Mouse (Mus musculus) gastrocnemius, postnatal 4 days (tissue): ENCODE results near the gene Pxdc1. TPM values are rescaled to one million over a fixed set of nuclear protein-coding genes. Genes with fewer than 3 reads are reported as not detected.

Experiments
- DNase-seq, 2 experiments: peaks; one replicate each; pipeline ENCODE4 v3.0.0; 2021 to 2022; ENCODE audit warnings: low spot score in 2 of 2, mixed read lengths in 2 of 2
- total RNA-seq, 2 experiments: library from RNA; stranded (reverse); gene quantifications; 2 replicates each; pipeline ENCODE4 v1.2.3; 2021

Pxdc1 gene
- total RNA-seq, 2 experiments from 2014 or later: 15.5 to 23.5 TPM

- peak; percentile 59 to 69 for DNase-seq
Observed at GRCm38 (mm10) chr13:34651474-34651991, 1.8 kb downstream of the Pxdc1 start.

- DNase-seq: peak in 1 of 2 experiments; percentile 74
Observed at GRCm38 (mm10) chr13:34650953-34651352, 2.3 kb downstream of the Pxdc1 start.

DNA sequence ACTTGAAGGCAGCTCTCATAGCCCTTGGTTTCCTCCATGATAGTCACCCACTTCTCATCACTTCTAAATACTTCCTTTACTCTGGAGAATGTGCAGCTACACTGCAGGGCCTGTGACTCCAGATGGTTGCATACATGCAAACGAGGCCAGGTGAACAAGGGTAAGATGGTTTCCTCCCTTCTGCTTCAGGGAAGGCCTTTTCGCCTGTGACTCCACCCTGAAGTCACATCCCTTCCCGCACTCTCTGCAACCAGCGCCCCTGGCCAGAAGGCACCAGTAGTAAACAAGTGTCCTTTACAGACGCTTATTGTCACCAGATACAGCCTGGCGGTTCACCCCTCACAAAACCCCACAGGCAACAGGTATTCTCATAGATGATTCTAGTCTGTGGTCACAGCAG, 2.9 kb downstream of the Pxdc1 start:
- DNase-seq: no peak

DNA sequence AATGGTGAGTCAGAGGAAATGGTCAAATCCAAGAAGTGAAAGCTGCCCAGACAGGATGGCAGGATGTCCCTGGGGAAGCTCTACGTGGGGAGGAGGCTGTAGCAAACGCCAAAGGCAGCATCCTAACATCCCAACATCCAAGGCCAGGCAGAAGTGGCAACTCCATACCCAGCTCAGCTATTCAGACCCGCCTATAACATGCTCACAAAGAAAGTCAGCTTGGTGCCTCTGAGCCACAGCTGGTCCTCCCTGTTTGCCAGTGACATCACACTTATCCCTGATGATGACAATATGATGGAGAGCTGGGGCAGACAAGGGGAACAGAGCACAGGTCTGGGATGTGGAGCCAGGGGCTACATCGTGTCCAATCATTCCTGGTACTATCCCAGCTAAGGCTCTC, 5.5 kb downstream of the Pxdc1 start:
- no peak for DNase-seq

- DNase-seq: no peak
Observed at GRCm38 (mm10) chr13:34647221-34647620, 6.1 kb downstream of the Pxdc1 start.

DNA sequence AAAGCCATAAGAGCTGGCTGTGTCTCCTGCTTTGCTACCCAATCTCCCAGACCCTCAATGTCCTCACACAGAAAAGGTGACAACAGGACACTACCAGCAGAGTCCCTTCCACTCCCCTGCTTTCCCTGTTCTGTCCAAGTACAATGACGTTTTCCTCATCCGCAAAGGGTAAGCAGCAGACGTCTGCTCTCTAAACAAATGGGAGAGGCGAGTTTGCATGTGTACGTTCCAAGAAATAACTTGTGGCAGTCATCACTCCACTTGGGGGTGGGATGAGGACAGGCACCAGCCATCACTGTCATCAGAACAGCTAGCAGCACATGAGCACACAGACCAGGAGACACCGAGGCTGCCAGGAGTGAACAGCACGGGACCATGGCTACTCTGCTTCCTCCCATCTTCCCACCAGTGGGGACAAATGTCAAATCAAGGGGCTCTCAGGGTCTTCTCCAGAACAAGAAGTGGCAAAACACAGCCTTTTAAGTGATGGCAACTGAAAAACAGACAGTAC, 7.0 kb downstream of the Pxdc1 start:
- DNase-seq: no peak

GRCm38 (mm10) chr13:34645519-34645918, 7.8 kb downstream of the Pxdc1 start:
- DNase-seq: no peak

DNA sequence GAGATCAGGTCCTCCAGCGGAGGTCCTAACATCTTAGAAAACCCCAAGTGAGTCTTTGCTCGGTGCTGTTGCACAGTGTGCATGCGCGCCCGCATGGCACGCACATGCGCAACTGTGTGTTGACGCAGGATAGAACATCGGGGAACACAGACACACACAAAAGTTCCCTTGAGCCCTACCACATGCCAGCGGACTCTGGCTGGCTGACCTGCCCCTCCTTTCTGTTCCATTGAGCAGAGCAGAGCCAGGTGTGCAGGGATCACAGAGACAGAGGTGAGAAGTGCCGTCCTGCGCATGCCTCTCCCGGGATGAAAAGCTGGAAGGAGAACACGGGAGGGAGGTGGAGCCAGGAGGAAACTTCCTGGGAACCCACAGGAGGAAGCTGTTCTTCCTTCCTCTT, 8.9 kb downstream of the Pxdc1 start:
- DNase-seq: no peak

GRCm38 (mm10) chr13:34643926-34644325, 9.4 kb downstream of the Pxdc1 start:
- DNase-seq: no peak

GRCm38 (mm10) chr13:34642941-34643875, 10.1 kb downstream of the Pxdc1 start:
- peak; percentile 49 for DNase-seq

- DNase-seq: no peak
Observed at GRCm38 (mm10) chr13:34641066-34641465, 12.2 kb downstream of the Pxdc1 start.

- DNase-seq: peak in 1 of 2 experiments; percentile 66
Observed at GRCm38 (mm10) chr13:34635978-34636377, 17.3 kb downstream of the Pxdc1 start.

- DNase-seq: no peak
Observed at GRCm38 (mm10) chr13:34630319-34630718, 23.0 kb downstream of the Pxdc1 start.

DNA sequence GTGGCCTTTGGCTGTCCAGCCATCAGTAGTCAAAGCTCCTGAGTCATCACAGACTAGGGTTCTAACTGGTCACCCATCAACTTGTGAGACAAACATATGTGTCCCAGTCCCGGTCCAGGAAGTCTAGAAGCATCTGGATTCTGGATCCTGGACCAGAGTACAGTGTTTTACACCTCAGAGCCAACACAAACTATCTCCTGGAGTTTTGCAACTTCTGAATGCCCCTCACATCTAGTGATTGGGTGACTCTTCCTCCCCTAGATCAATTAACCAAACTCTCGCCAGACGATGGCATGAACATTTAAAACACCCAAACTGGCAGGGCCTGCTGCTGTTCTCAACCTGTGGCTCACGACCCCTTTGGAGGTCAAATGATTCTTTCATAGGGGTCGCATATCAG, 23.5 kb downstream of the Pxdc1 start:
- no peak for DNase-seq

- DNase-seq: no peak
Observed at GRCm38 (mm10) chr13:34627446-34627845, 25.8 kb downstream of the Pxdc1 start.

- DNase-seq: no peak
Observed at GRCm38 (mm10) chr13:34624414-34624813, 28.9 kb downstream of the Pxdc1 start.

DNA sequence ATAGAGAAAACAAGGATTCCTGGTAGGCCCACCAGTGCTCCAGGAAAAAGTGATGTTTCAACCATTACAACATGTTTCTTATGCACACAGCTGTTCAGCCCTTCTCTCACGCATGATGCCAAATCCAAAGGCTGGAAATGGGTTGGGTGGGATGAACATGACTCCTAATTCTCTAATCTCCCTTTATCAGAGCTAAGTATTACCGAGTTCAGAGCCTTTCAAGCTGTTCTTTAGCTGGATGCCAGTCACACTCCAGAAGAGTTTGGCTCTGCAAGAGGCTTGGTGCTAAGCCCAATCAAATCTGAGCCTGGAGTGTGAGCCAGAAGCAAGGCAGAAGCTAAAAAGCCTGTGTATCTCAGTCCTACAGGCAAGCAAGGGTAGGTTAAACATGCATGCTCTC, 40.9 kb downstream of the Pxdc1 start:
- DNase-seq: no peak

GRCm38 (mm10) chr13:34609711-34610110, 43.6 kb downstream of the Pxdc1 start:
- DNase-seq: no peak

- no peak for DNase-seq
Observed at GRCm38 (mm10) chr13:34607079-34607478, 46.2 kb downstream of the Pxdc1 start.

DNA sequence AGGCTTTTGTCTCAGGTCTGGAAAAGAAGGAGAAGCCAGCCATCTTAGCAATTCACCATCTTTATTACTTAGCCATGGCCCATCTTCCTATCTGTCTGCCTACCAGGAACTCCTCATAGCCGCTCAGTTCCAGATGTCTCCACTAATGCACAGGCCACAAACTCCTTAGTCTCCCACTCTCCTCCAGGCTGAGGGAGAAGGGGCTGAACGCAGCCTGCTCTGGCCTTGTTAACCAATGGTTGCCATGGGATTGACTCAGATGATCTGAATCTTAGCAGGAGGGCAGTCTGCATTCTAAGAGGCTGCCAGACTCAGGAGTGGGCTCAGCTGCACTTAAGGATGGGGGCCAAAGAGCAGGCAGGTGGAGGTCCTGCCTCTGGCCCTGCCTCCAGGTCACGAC, 47.4 kb downstream of the Pxdc1 start:
- no peak for DNase-seq

DNA sequence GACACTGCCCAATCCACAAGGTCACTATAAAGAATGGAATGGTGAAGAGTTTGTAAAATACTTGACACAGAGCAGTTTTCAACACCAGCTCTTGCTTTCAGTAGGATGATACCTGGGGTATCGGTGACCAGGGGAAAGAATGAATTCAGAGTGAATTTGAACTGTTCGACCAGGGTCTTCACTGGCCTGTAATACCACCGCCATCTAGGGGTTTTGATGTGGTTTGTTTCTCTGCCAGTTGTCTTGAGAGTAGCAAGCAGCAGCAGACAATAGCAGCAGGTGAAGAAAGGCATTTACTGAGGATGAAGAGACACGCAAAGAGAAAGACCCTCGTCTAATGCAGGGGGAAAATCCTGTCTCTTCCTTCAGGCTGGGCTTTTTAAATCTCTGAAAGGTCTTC, 48.1 kb downstream of the Pxdc1 start:
- DNase-seq: no peak

- no peak for DNase-seq
Observed at GRCm38 (mm10) chr13:34604406-34604805, 48.9 kb downstream of the Pxdc1 start.

- DNase-seq: no peak
Observed at GRCm38 (mm10) chr13:34602757-34603156, 50.5 kb downstream of the Pxdc1 start.
